Mouse (Mus musculus) heart, embryonic 16.5 days (tissue): ENCODE data around the gene Map3k6. TPM values are rescaled to one million over a fixed set of nuclear protein-coding genes. Genes with fewer than 3 reads are reported as not detected.

Source experiments
- ATAC-seq: fragments of 200-750 bp; cut with Nextera tagmentation; replicated peaks from 2 replicates; pipeline ENCODE4 v1.8.0; 2017; ENCODE audit warnings: moderate number of reproducible peaks; ENCODE audit not compliant: insufficient read depth, low FRiP score; ENCODE audit errors: extremely low read depth
- H3K27ac ChIP-seq: fragments of 300-500 bp; sonication (generic); 2 replicates; pipeline ENCODE4 v1.5.1; 2014; ENCODE audit warnings: mild to moderate bottlenecking, low read length, control low read depth, moderate library complexity
- H3K27me3 ChIP-seq: fragments of 300-500 bp; sonication (generic); 2 replicates; pipeline ENCODE4 v1.6.1; 2014; ENCODE audit warnings: low read length, mixed read lengths; ENCODE audit not compliant: control insufficient read depth, insufficient read depth
- H3K36me3 ChIP-seq: fragments of 300-500 bp; sonication (generic); 2 replicates; pipeline ENCODE4 v1.6.1; 2014; ENCODE audit not compliant: control insufficient read depth, insufficient read depth
- H3K4me1 ChIP-seq: fragments of 300-500 bp; sonication (generic); 2 replicates; pipeline ENCODE4 v1.6.1; 2014; ENCODE audit warnings: low read length, mixed read lengths; ENCODE audit not compliant: control insufficient read depth, insufficient read depth
- H3K4me2 ChIP-seq: fragments of 300-500 bp; sonication (generic); 2 replicates; pipeline ENCODE4 v1.6.1; 2014; ENCODE audit warnings: low read depth, mild to moderate bottlenecking, control low read depth, low read length
- H3K4me3 ChIP-seq: fragments of 300-500 bp; sonication (generic); 2 replicates; pipeline ENCODE4 v1.5.1; 2014; ENCODE audit warnings: mild to moderate bottlenecking, control low read depth, low read length
- H3K9ac ChIP-seq: fragments of 300-500 bp; sonication (generic); 2 replicates; pipeline ENCODE4 v1.6.1; 2014; ENCODE audit warnings: low read length, control low read depth
- H3K9me3 ChIP-seq: fragments of 300-500 bp; sonication (generic); replicated peaks from 2 replicates; pipeline ENCODE4 v1.6.1; 2016; ENCODE audit warnings: low read length; ENCODE audit not compliant: control insufficient read depth
- WGBS: fragments of 180-500 bp; shearing (Covaris S2); extraction: QIAGEN DNeasy Blood & Tissue Kit; methylation state at CpG from one replicate; pipeline ENCODE4 v1.1.7; 2014; 5-methylcytosine and 5-hydroxymethylcytosine counted together
- polyA plus RNA-seq: library from polyadenylated mRNA; unstranded; fragments of >200 nt; fragmentation: Nextera tagmentation; extraction: Ambion mirVana; gene quantifications from 2 replicates; pipeline ENCODE4 v1.2.1, GENCODE M21; 2015

Gene Map3k6
- polyA plus RNA-seq, 1 experiment from 2014 or later: 3.4 TPM

DNA sequence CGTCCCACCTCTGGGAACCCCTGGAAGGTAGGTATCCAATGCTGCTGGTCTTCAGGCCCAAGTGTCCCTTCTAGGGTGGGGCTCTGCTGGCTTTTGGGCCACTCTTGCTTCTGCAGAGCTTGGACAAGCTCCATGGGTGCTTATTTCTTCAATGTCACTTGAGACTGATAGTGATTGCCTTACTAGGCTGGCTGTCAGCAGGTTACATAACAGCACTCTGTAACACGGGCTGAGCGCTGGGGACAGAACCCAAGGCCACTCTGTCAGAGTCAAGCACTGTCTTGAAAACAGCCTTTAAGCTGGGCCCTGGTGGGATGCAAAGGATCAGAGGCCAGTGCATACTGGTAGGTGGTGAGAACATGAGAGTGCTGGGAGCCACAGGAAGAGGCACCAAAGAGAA lies 24.7 kb downstream of the Map3k6 start:
- no peak overlapping the region for H3K4me2 ChIP-seq
- no peak overlapping the region for H3K4me3 ChIP-seq
- 87% methylated on average over 3 of the region's 3 CpGs for WGBS
- no peak overlapping the region for H3K9ac ChIP-seq
- no peaks in the 10 kb centered on the region for H3K9me3 ChIP-seq
- ATAC-seq: no peak
- H3K36me3 ChIP-seq: peaks cover 43% of the 10 kb centered on the region
- H3K4me1 ChIP-seq: peaks cover 4% of the 10 kb centered on the region; the same call in 1 of the 2 replicates
- H3K27ac ChIP-seq: no peak overlapping the region
- no peaks in the 10 kb centered on the region for H3K27me3 ChIP-seq

DNA sequence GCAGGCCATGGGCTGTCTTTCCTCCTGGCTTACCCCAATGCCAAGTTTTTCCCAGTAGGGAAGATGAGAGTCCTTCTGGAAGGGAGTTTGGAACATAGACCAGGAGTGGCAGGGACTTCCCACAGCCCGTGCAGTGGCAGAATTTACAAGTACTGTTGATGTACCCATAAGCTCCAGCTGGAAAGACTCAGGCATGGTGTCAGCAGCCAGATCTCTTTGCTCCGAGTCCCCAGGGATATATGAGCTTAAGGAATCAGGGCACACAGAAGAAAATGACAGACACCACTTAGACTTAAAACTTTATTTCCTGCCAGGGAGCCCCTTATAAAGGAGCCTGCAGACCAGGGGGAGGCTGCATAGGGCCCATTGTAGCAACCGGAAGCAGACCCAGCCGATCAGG lies 25.1 kb downstream of the Map3k6 start:
- H3K36me3 ChIP-seq: peaks cover 43% of the 10 kb centered on the region
- no peak overlapping the region for H3K4me2 ChIP-seq
- H3K27me3 ChIP-seq: no peaks in the 10 kb centered on the region
- no peaks in the 10 kb centered on the region for H3K9me3 ChIP-seq
- no peak overlapping the region for H3K4me3 ChIP-seq
- H3K9ac ChIP-seq: no peak overlapping the region
- 79% methylated on average over 4 of the region's 4 CpGs for WGBS
- ATAC-seq: no peak
- H3K27ac ChIP-seq: no peak overlapping the region
- peaks cover 4% of the 10 kb centered on the region; the same call in 1 of the 2 replicates for H3K4me1 ChIP-seq

DNA sequence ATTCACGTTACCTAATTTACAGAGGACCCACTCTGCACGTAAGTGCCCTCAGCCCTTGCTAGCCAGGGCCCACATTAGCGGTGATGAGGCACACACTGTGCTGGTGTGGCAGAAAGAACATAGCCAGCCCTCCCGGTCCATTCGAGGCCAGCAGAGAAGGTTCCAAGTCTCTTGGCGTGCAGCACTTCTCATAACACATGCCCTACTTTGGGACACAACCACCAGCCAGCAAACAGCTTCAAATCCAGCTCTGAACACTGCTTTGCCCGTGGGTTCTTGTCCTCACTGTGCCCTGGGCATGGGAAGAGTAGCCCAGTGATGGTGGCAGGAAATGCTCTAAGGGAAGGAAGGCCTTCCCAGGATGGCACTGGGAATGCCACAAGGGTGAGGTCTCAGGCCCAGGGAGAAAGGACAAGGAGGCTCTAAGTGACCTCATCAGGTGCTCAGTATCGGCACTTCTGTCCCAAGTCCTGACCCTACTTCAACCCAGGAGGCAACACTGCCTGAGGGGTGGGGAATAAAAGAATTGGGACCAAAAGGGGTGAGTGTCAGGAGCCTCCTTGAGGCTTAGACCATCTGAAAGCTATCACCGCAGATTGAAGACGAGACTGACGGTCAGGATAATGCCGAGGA lies 25.7 kb downstream of the Map3k6 start:
- 92% methylated on average over 12 of the region's 12 CpGs for WGBS
- H3K4me3 ChIP-seq: no peak overlapping the region
- no peak for ATAC-seq
- no peak overlapping the region for H3K9ac ChIP-seq
- peaks cover 43% of the 10 kb centered on the region for H3K36me3 ChIP-seq
- no peak overlapping the region for H3K27ac ChIP-seq
- H3K4me2 ChIP-seq: no peak overlapping the region
- H3K9me3 ChIP-seq: no peaks in the 10 kb centered on the region
- no peaks in the 10 kb centered on the region for H3K27me3 ChIP-seq
- peaks cover 4% of the 10 kb centered on the region; the same call in 1 of the 2 replicates for H3K4me1 ChIP-seq

DNA sequence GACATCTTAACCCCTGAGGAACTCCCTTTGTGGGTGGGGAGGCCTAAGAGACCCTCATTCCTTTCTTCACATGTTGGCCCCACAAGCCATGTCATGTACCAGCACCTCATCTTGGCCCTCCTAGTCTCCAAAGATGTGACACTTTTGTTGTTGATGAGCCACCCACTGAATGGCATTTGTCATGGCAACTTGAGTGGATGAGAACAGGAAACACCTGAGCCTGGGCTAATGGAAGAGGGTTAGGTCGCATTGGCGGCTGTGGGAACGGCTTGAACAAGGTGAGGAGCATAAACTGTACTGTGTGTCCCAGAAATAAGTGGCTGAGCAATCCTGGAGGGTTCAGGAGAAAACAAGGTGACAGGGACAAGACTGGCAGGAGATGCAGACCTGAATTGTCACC lies 28.3 kb downstream of the Map3k6 start:
- WGBS: 87% methylated on average over 3 of the region's 3 CpGs
- peaks cover 43% of the 10 kb centered on the region for H3K36me3 ChIP-seq
- no peak overlapping the region for H3K27ac ChIP-seq
- no peak for ATAC-seq
- no peak overlapping the region for H3K9ac ChIP-seq
- H3K9me3 ChIP-seq: no peaks in the 10 kb centered on the region
- H3K27me3 ChIP-seq: no peaks in the 10 kb centered on the region
- peaks cover 4% of the 10 kb centered on the region; the same call in 1 of the 2 replicates for H3K4me1 ChIP-seq
- H3K4me2 ChIP-seq: no peak overlapping the region
- no peak overlapping the region for H3K4me3 ChIP-seq

DNA sequence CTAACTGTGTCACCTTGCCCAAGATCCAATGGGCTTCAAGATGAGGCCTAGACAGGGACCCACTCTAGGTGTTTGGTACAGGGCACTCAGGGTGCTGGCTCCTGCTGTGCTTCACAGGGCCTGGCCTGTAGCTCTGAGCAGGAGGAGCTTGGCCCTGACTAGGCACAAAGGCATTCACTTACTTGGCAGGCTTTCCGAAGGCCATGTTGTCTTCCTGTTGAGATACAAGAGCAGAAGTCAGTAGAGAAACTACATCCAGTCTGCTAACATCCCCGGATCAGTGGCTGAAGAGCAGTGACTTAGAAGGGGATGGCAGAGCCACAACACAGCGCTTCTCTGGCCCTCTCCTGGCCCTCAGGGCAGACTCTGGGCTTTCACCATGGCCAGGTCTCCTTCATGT lies 29.0 kb downstream of the Map3k6 start:
- no peak overlapping the region for H3K4me3 ChIP-seq
- no peaks in the 10 kb centered on the region for H3K27me3 ChIP-seq
- H3K27ac ChIP-seq: 0 out of 2 replicates have a peak overlapping the region, but pooled peaks have one; percentile 19
- no peak for ATAC-seq
- H3K9ac ChIP-seq: no peak overlapping the region
- H3K4me1 ChIP-seq: peaks cover 4% of the 10 kb centered on the region; the same call in 1 of the 2 replicates
- WGBS: 72% methylated on average over 3 of the region's 3 CpGs
- peaks cover 39% of the 10 kb centered on the region for H3K36me3 ChIP-seq
- no peak overlapping the region for H3K4me2 ChIP-seq
- H3K9me3 ChIP-seq: no peaks in the 10 kb centered on the region

DNA sequence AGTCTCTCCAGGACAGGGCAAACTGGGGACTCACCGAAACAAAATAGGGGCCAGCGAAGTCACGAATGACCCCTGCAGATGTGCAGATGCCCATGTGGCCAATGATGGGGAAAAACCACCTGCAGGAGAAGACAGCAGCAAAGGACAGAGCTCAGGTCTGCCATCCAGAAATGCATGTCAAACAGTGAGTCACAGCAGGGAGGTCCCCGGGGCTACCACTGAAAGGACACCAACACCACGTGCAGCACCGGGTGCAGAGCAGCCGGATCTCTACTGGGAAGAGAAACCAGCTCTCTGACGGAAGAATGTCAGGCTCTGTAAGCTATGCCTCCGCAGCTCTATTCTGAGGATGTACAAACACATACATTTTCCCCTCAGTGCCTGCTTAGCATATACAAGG lies 30.3 kb downstream of the Map3k6 start:
- no peak overlapping the region for H3K4me3 ChIP-seq
- H3K27ac ChIP-seq: no peak overlapping the region
- H3K4me2 ChIP-seq: no peak overlapping the region
- WGBS: 83% methylated on average over 9 of the region's 9 CpGs
- peaks cover 29% of the 10 kb centered on the region for H3K36me3 ChIP-seq
- H3K9ac ChIP-seq: no peak overlapping the region
- no peaks in the 10 kb centered on the region for H3K9me3 ChIP-seq
- no peak for ATAC-seq
- H3K27me3 ChIP-seq: no peaks in the 10 kb centered on the region
- H3K4me1 ChIP-seq: peaks cover 5% of the 10 kb centered on the region

DNA sequence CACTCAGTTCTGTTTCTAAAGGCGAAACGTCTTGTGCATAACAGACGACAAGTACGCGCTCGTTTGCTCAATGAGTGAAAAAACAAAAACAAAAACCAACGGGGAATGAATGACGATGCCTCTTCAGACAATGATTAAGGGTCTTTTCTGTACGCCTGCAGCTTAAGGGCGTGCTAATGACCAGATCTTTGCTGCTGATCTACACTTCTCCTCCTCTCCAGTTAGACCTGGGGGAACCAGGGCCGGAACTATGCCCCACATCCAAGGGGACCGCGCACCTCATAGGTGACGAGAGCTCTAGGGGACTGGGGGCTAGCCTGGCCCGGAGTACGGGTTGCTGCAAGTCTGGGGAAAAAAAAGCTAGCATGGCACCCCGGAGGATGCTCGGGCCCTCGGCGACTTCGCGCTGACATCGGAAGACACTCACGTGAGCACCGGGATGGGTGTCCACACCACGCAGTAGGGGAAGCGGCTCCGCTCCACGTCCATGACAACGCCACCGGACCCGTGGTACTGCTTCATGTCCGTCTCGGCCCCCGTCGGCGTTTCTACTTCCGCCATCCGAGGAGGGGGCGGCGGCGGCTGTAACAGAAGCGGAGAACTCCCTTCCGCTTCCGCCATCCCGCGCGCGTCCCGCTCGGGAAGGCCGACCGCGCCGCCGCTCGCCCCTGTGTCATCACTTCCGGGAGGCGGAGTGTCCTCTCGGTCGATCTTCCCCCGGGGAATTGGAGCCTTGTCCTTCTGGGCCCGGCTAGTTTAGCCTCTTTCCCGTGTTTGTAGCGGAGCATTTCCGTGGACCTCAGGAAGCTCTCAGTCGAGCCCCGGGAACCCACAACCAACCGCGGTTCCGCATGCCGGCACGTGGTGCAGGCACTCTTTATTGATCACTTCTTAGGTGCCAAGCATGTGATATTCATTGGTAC lies 36.7 kb downstream of the Map3k6 start, which contains the start of gene Tmem222:
TSS of gene Tmem222 (minus strand) at position 689 of the 923 bp plus-strand sequence.
- Histone ChIP-seq H3K4me2 (peak within 1 kb of the TSS; percentile 88), H3K27ac (peak within 1 kb of the TSS; percentile 86), H3K9ac (peak within 1 kb of the TSS; percentile 89), H3K4me3 (peak within 1 kb of the TSS; percentile 85), H3K27me3 (no peaks in the 10 kb centered on the region), H3K36me3 (no peaks in the 10 kb centered on the region; the same call in 1 of the 2 replicates), H3K9me3 (no peaks in the 10 kb centered on the region), H3K4me1 (peaks cover 27% of the 10 kb centered on the region)
- ATAC-seq: peak; percentile 94
- WGBS: under 1% methylated on average over 72 of the region's 73 CpGs

DNA sequence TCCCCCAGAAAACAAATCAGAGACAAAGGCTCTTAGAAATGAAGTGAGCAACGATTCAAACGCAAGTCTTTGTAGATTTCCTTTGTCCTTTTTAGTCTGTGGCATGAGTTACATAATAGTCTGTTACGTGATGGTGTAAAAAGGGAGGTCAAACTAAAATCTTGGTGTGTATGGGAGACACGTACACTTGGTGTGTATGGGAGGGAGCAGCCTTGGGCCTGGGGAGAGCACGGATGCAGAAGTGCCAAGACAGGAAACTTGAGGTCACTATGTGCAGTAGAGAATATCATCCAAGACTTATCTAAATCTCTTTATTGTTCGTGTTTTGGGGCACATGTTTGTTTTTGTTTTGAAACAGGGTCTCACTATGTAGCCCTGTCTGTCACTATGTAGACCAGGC lies 37.4 kb downstream of the Map3k6 start:
- ATAC-seq: no peak
- Histone ChIP-seq H3K36me3 (no peaks in the 10 kb centered on the region; the same call in 1 of the 2 replicates), H3K4me3 (peak overlapping the region; percentile 85), H3K9ac (peak overlapping the region; percentile 89), H3K27ac (peak overlapping the region; percentile 86), H3K9me3 (no peaks in the 10 kb centered on the region), H3K27me3 (no peaks in the 10 kb centered on the region), H3K4me1 (peaks cover 30% of the 10 kb centered on the region), H3K4me2 (peak overlapping the region; percentile 88)
- WGBS: 19% methylated on average over 6 of the region's 6 CpGs

DNA sequence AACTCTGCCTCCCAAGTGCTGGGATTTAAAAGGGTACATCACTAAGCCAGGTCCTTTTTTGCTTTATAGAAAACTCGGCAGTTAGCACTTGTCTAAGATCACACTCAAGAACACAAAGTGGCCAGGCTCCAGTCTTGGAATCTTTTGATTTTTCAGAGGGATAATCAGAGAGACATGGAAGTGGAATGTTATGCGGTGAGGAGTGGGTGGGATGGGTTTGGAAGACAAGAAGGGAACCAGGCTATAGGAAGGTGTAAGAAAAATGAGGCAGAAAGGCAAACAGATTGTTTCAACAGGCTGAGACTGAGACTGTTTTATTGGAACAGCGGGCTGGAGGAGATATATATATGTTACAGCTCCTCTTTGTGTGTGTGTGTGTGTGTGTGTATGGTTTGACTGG lies 37.9 kb downstream of the Map3k6 start:
- Histone ChIP-seq H3K9ac (no peak overlapping the region; the same call in 1 of the 2 replicates), H3K4me1 (peaks cover 30% of the 10 kb centered on the region), H3K27me3 (no peaks in the 10 kb centered on the region), H3K4me3 (no peak overlapping the region; the same call in 1 of the 2 replicates), H3K4me2 (peak overlapping the region; percentile 88), H3K9me3 (no peaks in the 10 kb centered on the region), H3K36me3 (no peaks in the 10 kb centered on the region; the same call in 1 of the 2 replicates), H3K27ac (peak overlapping the region; percentile 86)
- 82% methylated on average over 3 of the region's 3 CpGs for WGBS
- ATAC-seq: no peak
